Mouse (Mus musculus): ENCODE measurements around the gene Cldn7.

Cldn7 gene

DNA sequence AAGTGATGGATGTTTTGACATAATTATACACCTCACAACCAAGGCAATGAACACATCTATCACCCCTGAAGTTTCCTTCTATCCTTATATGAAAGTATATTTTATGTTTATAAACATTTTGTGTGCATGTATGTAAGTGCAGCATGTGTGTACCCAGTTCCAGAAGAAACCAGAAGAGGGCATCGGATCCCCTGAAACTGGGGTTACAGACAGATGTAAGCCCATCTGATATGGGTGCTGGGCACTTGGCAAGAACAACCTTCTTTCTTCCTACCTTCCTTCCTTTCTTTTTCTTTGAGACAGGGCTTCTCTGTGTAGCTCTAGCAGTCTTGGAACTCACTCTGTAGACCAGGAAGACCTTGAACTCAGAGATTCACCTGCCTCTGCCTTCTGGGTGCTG, 8.4 kb upstream of the Cldn7 start:
- peak in 1 of 2 experiments; percentile 21 for DNase-seq

DNA sequence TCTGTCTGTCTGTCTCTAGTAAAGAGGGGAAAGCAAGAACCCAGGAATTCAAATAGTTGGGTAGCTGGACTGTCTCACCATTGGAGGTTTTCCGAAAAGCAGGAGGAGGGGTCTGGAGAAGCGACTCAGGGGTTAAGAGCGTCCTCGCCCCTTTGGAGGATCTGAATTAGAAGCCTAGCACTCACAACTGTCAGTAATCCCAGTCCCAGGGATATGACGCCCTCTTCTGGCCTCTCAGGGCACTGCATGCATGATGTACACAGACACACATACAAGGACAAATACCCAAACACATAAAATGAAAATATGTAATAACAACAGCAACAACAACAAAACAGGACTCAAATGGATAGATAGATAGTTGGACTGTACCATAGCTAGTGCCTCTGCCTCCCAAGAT, 4.0 kb upstream of the Cldn7 start:
- DNase-seq = no peak

DNA sequence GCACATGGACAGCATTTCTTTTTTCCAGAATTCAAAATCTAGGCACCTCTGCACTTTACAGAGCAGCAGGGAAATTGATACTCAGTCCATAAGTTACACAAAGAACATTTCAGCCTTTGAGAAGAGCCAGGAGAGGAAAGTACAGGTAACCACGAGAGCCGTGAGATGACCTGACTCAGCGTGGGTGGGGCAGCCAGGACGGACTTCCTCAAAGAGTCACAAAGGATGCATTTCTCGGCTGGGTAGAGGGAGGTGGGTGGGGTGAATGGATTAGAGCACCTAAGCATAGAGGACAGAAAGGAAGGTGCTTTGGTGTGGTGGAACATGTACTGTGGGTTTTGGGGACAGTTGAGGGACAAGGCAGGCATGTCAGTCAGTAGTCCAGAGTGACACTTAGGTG, 2.7 kb upstream of the Cldn7 start:
- no peak for DNase-seq

DNA sequence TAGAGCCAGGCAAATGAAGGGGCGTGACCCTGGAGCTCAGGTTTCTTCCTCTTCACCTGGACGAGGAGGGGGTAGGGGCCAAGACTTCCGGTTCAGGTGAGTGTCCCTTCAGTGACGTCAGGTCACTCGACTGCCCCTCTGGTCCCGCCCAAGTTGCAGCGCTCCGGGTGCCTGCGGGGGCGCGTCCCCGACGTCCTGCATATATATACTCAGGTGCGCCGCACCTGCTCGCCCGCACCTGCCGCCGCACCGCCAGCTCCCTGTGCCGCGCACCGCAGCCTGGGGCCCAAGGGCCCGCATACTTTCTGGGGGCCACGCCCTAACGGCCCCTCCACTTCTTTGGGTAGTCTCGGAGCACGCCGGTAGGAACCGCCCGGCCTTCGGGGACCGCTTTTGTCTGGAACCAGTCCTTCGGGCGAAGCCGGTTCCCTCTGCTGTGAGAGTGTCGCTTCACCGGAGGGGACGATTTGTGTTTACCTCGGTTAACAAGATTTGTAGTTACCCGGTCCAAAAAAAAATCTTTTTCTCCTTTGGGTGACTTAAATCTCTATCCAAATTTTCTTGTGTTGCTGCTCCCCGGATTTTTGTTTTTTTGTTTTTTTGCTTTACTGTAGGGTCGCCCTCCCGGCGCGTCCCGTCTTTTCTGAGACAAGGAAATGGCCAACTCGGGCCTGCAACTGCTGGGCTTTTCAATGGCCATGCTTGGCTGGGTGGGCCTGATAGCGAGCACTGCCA, 859 bp downstream of the Cldn7 start:
- no peak for DNase-seq

DNA sequence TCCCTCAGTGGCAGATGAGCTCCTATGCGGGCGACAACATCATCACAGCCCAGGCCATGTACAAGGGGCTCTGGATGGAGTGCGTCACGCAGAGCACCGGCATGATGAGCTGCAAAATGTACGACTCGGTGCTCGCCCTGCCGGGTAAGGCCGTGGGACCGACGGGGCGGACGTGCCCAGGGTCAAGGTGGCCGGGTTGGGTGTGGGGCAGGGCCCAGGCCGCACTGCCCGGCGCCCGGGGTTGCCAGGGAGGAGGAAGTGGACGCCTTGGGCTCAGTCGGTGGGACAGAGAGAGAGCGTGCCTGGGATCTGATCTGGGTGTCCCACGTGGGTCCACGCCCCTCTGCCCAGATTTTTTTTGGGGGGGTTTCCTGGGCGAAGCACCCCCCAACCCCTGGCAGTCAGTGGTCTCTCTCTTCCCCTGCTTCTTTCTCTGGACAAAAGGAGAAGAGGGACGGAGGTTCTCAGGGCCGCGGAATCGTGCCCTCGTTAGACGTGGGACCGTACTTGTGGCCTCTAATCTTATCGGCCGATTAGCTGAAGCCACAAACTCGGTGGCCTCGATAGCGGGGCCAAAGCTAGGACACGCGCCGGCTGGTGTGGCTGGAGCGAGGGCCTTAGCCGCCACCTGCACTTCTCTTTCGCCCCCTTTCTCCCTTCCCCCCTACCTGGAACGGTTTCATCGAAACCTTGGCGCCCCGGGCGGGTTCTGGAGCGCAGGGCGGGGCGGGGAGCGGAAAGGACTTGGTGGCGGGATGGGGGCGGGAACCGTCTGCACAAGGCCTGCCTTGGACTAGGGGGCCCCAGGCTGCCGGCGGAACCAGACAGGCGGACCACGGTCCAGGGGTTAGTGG, 1.7 kb downstream of the Cldn7 start:
- DNase-seq = no peak

DNA sequence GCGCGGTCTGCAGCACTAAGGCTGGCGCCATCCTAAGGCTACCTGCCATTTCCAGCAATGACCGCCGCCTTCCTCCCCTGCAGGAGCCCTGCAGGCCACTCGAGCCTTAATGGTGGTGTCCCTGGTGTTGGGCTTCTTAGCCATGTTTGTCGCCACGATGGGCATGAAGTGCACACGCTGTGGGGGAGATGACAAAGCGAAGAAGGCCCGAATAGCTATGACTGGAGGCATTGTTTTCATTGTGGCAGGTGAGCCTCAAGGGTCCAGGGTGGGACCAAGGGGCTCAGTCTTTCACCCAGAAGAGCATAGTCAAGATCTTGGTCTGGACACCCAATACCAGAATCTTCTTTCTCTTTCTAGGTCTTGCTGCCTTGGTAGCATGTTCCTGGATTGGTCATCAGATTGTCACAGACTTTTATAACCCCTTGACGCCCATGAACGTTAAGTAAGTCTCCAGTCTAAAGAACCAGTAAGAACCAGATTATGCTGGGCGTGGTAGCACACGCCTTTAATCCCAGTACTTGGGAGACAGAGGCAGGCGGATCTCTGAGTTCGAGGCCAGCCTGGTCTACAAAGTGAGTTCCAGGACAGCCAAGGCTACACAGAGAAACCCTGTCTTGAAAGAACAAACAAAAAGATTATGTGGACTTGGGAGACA, 2.4 kb downstream of the Cldn7 start:
- no peak for DNase-seq

DNA sequence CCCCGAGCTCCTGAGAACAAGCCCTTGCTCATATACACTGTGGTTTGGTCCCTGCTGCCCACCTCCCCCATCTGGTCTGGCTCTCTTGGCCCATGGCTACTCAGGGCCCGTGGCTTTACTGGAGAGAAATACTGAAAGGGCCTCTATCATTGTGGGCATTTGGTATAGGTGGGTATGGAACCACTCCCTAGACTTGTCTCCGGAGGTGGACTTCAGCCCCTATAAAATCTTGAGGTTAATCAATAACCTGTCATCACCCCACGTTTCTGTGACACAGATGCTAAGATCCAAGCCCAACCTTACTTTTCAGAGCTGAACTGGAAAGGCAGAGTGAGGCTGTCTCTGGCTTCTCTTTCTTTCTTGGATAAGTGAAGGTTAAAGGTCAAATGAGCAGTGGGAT, 4.2 kb downstream of the Cldn7 start:
- DNase-seq = no peak

DNA sequence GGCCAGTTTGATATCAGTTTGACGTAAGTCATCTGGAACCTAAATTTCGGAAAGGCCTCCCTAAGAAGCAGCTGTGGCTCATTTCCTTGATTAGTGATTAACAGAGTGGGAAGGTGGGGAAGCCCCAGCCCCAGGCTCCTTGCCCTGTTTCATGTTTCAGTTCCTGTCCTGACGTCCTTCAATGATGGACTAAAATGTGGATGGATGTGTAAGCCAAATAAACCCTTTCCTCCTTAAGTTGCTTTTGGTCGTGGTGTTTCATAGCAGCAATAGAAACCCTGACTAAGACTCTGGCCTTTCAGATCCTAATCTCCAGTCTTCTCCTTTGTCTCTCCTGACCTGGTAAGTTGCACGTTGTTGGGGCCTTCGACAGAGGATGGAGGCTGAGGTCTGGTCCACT, 5.6 kb downstream of the Cldn7 start:
- DNase-seq = no peak

DNA sequence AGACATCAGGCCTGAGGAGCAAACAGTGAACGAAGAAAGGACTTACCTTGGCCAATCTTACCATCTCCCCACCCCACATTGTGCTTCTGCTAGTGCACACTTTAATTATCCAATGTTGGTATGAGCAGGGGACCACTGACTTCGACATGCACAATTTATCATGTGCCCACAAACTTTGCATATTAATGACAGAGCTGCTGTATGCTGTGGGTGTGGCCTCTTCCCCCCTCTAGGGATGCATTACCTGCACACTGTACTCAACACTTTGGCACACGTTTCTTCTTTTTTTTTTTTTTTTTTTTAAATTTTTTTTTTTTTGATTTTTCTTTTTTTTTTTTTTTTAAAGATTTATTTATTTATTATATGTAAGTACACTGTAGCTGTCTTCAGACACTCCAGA, 6.2 kb downstream of the Cldn7 start:
- DNase-seq = no peak

DNA sequence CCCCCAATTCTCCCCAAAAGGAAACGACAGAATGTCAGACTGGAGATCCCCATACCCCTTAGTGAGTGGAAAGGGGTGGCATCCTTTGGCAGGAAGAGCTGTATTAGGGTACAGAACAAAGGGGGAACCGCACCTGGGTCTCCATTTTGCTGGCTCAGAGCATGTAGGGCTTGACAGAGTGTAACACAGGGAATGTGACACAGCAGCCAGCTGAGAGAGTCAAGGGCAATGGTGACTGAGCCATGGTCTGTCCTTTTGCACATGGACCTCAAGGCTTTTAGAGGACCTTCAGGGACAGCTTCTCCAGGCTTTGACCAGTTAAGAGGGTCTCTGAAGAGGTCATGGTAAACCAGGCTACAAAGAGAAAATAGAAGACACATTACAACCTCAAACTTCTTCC, 10.3 kb downstream of the Cldn7 start:
- DNase-seq = no peak

DNA sequence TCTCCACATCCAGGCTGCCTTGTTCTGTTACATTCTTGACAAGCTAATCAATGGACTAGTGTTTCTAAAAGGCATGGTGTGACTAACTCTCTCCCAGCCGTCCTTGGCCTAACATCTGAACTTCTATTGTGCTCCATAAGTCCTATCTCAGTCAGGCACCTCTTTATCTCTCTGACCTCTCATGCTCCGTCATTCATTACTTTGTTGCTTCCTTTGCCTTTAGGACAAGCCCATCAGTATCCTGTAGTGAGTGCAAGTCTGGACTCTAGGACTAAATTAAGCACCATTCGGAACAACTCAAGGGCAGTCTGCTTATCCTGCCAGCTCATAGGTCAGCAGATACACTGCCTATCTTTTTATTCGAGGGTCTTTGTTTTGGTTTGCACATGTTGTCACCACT, 11.7 kb downstream of the Cldn7 start:
- no peak for DNase-seq

DNA sequence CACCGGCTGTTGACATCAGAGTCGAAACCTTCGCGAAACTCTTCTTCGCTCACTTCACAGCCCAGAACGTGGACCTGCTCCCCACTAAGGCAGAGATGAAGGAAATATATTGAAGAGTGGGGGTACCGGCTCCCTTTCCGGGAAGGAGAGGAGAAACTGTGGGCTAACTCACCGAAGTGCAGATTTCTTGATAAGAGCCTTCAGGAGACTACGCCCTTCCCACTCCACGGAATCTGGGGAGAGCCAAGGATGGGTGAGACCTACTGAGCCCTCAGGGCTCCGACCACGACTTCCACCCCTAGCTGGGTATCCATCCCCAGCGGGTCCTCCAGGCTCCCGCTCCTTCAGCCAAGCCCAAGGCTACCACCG, 15.2 kb downstream of the Cldn7 start:
- no peak for DNase-seq

DNA sequence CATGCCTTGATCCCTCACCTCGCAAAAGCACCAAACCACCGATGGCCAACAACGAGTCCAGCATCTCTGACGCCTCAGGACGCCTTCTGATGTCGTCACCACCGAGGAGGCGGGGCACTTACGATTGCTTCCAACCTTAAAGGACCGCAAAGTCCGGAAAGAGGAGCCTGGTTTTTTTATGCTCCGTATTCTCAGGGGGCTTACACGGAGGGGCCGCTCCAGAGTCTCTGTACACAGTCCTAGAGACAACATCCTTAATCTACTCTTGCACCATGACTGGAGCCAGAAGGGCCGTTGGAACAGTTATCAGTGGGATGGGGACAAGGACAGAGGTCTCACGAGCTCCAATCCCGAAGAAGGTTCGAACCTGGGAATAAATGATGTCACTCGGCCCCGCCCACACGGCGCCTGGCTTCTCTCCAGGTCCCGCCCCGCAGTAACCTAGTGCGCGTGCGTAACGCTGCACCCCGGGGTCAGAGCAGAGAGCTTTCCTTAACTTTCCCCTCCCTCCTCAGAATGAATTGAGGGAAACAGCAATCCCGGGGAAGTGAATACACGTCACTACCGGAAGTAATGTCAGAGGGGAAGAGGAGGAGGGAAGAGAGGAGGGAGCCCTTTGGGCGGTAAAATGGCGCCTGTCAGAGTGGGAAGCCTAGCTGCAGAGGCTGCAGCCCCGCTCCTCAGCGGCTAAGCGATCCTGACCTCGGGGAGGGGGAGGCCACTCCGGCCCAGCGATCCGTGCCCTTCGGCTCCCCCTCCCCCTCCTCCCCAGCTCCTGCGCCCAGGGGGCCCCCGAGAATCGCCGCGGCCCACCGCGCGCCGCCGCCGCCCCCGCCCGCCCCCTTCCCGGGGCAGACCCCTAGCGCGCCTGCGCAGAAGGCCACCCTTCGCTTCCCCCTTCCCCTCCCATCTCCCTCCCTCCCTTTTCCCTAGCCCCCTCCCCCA, 15.9 kb downstream of the Cldn7 start:
- peak; percentile 89 to 91 for DNase-seq

DNA sequence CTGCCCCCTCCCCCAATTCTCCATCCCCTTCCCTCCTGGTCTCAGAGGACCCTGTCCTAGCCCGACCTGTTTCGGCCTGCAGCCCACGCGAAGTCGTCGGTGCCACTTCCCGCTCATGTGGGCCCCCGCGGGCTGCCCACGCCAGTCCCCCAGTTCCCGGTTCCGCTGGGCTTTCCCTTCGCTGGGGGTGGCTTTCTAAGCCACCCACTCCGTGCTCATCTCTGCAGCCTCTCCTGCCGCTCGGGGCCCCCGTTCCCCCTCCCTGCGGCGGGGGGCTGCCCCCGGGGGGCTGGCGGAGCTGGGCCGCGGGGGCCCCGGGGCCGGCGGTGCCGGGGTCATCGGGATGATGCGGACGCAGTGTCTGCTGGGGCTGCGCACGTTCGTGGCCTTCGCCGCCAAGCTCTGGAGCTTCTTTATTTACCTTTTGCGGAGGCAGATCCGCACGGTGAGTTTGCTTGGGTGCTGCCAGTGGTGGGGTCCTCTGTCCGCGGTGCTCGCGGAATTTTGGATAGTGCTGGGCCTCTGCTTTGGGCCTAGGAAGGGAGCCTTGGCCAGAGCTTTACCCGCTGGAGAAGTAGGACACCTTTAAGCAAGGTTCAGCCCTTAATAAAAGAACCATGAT, 16.7 kb downstream of the Cldn7 start, which contains the start of gene Ctdnep1:
Gene Ctdnep1 (plus strand): TSS at position 16 of the 622 bp plus-strand sequence.
- no peak for DNase-seq

DNA sequence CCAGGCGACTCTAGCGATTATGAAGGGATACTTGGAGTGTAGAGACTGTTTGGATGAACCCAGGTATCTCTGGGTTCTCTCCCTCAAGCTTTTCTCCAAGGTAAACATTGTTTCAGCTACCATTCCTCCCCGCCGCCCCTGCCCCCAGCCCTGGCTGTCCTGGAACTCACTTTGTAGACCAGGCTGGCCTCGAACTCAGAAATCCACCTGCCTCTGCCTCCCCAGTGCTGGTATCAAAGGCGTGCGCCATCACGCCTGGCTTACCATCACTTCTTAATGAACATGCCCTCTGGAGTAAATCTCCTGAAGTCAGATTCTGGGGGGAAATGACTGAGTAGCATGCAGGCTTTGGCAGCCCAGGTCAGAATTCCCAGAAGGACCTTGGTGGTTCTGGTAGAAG, 17.6 kb downstream of the Cldn7 start, which contains the start of gene Elp5:
Gene Elp5 (minus strand): TSS at position 293 of the 400 bp plus-strand sequence.
- DNase-seq = no peak

DNA sequence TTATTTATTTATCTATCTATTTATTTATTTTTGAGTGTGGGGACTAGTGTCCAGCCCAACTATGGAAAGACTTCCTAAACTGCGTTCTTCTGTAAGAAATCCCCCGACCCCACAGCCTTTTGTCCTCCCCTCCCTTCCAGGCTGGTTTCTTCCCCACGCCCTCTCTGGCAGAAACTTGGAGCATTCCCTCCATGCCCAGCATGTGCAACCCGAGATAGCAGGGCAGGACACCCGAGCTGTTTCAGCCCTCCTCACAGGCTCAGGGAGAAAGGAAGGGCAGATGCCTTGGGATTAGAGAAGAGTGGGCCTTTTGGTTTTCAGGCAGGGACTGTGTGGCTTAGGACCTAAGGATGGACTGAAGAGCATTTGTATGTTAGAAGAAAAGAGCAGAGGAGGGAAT, 18.3 kb downstream of the Cldn7 start:
- no peak for DNase-seq

DNA sequence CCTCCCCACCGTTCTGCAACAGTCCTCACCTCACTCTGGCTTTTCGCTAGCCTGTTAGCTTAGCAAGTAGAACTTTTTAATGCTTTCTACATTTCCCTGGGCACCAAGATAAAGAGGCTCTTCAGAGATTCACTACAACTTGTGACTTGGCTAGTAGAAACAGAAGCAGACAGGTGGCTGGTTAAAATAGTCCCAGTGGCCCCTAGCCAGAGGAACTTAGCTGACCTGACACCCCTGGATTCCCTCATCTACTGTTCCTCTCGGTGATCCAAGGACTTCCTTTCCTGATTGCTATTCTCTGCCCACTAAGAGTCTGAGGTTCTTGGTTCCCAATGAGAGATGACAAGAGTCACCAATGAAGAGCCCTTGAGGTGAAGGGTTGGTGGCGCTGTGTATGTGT, 18.8 kb downstream of the Cldn7 start:
- no peak for DNase-seq

DNA sequence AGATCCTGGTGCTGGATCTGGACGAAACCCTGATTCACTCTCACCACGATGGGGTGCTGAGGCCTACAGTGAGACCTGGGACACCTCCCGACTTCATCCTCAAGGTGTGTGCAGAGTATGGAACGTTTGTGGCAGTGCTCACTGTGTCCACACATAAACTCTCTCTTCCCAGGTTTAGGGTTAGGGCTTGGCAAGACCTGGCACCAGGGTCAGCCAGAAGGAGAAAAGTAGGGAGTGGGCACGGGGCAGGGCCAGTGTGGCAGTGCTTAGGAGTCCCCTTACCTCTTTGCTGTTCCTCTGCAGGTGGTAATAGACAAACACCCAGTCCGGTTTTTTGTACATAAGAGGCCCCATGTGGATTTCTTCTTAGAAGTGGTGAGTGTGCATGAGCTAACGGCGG, 19.9 kb downstream of the Cldn7 start:
- DNase-seq = no peak

DNA sequence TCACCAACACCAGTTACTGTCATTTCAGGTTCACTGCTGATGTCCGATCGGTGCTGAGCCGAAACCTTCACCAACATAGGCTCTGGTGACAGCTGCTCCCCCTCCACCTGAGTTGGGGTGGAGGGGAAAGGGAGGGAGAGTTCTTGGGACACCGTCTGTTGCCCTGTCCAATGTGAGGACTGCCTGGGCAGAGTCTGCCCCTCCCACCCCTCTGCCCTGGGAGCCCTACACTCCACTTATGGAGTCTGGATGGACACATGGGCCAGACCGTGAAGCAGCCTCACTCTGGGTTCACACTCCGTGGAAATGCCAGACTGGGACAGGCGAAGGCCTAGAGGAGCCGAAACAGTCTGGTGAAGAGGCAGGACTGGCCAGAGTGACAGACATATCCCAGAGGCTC, 25.4 kb downstream of the Cldn7 start:
- no peak for DNase-seq

DNA sequence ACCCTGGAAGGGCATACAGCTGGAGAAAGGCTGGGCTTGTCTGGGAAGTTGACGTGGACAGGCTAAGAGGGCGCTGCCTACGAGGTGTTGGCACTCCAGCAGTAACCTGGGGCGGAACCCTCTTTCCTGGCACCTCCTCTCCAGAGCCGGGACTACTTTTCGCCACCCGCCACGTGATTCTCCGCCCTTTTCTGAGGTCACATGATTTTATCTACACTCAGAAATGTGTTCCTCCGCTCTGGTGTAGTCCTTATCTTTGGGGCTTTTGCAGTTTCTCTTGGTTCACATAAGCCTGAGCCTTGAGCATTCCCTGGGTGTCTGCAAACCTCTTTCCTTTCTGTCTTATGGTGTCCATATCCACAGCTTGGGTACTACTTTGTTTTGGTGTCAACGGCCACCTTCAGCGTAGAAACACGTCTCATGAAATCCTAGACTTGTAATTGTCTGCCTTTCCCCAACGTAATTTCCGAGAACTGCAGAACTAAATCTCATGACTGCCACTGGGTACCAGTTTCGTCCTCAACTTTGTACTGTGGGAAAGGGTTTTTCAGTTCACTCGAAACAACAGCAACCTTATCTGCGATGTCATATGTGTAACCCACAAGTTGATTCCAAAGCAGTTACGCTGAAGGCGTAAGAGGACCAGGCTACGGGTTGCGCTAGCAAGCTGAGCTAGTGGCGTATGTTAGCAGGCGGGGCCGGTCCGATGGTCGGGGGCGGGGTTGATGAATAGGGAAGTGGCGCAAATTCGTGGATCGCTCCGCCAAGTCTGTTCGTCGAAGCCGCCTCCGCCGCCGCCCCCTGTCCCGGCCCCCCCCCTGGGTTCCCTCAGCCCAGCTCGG, 26.5 kb downstream of the Cldn7 start, which contains the start of gene Gabarap:
Gene Gabarap (plus strand): TSS at position 294 of the 842 bp plus-strand sequence.
- peak; percentile 93 for DNase-seq

DNA sequence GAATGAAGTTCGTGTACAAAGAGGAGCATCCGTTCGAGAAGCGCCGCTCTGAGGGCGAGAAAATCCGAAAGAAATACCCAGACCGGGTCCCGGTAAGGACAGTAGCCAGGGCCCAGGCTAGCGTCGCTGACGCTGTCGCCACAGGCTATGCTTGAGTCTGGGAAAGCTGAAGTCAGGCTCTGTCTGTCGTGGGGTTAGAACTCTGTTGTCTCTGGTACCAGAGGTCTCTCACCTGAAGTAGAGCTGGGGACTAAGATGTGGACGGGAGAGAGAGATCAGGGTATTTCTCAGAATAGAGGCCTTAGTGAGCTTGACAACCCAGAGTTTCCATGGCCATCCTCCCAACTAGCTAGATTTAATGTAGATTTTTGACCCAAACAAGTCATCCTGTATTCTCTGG, 27.1 kb downstream of the Cldn7 start:
- DNase-seq = no peak

Data from thymus, postnatal 36 days (tissue).